ENCODE assay signal across 9 mouse cellular contexts in the genomic region with DNA sequence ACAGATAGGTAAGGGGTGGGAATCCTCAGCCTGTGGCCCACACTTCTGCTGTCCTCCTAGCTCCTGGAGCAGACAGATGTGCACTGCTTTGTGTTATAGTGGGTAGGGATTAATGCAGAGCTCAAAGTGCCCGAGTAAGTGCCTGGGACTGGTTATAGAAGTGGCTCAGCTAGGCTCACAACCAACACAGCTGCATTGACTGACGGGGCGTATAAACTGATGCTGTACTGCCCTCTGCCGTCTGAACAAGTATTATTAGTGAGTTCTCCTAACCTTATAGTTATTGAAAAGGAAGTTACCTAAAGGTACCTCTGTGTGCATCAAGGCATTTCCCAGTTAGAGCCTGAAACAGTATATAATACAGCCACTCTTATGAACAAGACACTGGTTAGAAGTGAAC.
A peak's percentile ranks its signal among the peaks of the same experiment; 100 is the strongest.
DNase-seq lines count a peak whose midpoint lies in the region; ATAC-seq and TF ChIP-seq lines count a peak whose summit lies in the region.
"Had no signal": no experiment of that assay in that cellular context is flagged by ENCODE, and none has a peak within 500 bp of the region (broad histone marks: within the 10 kb centered on the region; RNA-seq: fewer than 3 reads in every experiment).

No protein-coding gene starts in this region.

- 6% methylated on average over 4 of the region's 4 CpGs for WGBS in hindbrain, embryonic 15.5 days

- no peak overlapping the region for H3K9ac ChIP-seq in ES-E14 (ENCODE audit: insufficient read depth, low read depth, low read length, poor library complexity, severe bottlenecking)
- H3K9ac ChIP-seq in hindbrain, embryonic 15.5 days = no peak overlapping the region
- H3K9ac ChIP-seq: limb, embryonic 12.5 days had no signal

- H3K36me3 ChIP-seq in ES-E14 (ENCODE audit: control insufficient read depth, insufficient read depth, low read length, poor library complexity, severe bottlenecking) = no peaks in the 10 kb centered on the region
- H3K36me3 ChIP-seq in hindbrain, embryonic 15.5 days = no peaks in the 10 kb centered on the region
- H3K36me3 ChIP-seq: limb, embryonic 12.5 days had no signal

- H3K27me3 ChIP-seq in hindbrain, embryonic 15.5 days = no peaks in the 10 kb centered on the region
- H3K27me3 ChIP-seq: limb, embryonic 12.5 days had no signal

- no peak overlapping the region for H3K4me2 ChIP-seq in hindbrain, embryonic 15.5 days
- H3K4me2 ChIP-seq: limb, embryonic 12.5 days had no signal

- DNase-seq in ES-E14 (ENCODE audit: low read depth, low spot score) = peak; percentile 47
- DNase-seq in adrenal gland, postnatal 14 days = peak; percentile 80
- peak; percentile 56 for DNase-seq in fat pad, adult 2 months (ENCODE audit: extremely low read depth, low read depth, low spot score)
- DNase-seq in layer of hippocampus, postnatal 14 days (ENCODE audit: low spot score in 2 of 2) = peak; percentile 47 to 76
- peak; percentile 38 to 75 for DNase-seq in lung, postnatal 4 days
- DNase-seq in retina, embryonic 14.5 days (ENCODE audit: low spot score) = peak; percentile 82
- DNase-seq in thymus, postnatal 4 days = peak; percentile 74

- no peak overlapping the region for H3K27ac ChIP-seq in ES-E14 (ENCODE audit: insufficient read depth, low read depth, low read length, poor library complexity, severe bottlenecking)
- H3K27ac ChIP-seq in hindbrain, embryonic 15.5 days (replicated peaks) = no peak overlapping the region
- H3K27ac ChIP-seq: limb, embryonic 12.5 days had no signal

- no peaks in the 10 kb centered on the region for H3K9me3 ChIP-seq in ES-E14 (ENCODE audit: control insufficient read depth, insufficient read depth, low read depth, low read length)
- H3K9me3 ChIP-seq in hindbrain, embryonic 15.5 days = no peaks in the 10 kb centered on the region
- H3K9me3 ChIP-seq: limb, embryonic 12.5 days had no signal

- no peak overlapping the region for H3K4me3 ChIP-seq in ES-E14 (ENCODE audit: insufficient read depth in 1 of 2, low read depth in 1 of 2, low read length in 2 of 2, poor library complexity in 1 of 2, severe bottlenecking in 1 of 2)
- H3K4me3 ChIP-seq in hindbrain, embryonic 15.5 days = no peak overlapping the region
- H3K4me3 ChIP-seq: limb, embryonic 12.5 days had no signal

- ATAC-seq in hindbrain, embryonic 15.5 days (ENCODE audit: low FRiP score, low read depth) = peak; percentile 89

- in situ Hi-C loops in ES-E14 (cut with MboI; ENCODE audit: low sequenced_read_pairs in 2 of 2, unreplicated experiment in 2 of 2) = no loop called here

- peaks cover 0 to 3% of the 10 kb centered on the region in 2 experiments; a peak in 1 of 4 replicates for H3K4me1 ChIP-seq in ES-E14 (ENCODE audit: control insufficient read depth in 2 of 2, insufficient read depth in 2 of 2, low read length in 2 of 2, poor library complexity in 1 of 2)
- H3K4me1 ChIP-seq in hindbrain, embryonic 15.5 days (replicated peaks) = no peaks in the 10 kb centered on the region
- H3K4me1 ChIP-seq: limb, embryonic 12.5 days had no signal

TF ChIP-seq in ES-E14, 5 proteins besides CTCF, POLR2A, EP300 and RAD21:
- TF ChIP-seq MAFK (IDR thresholded peaks at IDR 0.05; ENCODE audit: insufficient read depth, low read depth, low read length) = no peak
- peak; percentile 92 for TF ChIP-seq ZC3H11A (IDR thresholded peaks at IDR 0.05; ENCODE audit: borderline replicate concordance, low read depth, low read length)
